Mouse (Mus musculus) ovary, postnatal 36 days (tissue): ENCODE results near the gene Chchd4.

Source experiments
- DNase-seq: peaks from one replicate; pipeline ENCODE4 v3.0.0; 2022; ENCODE audit warnings: low spot score, mixed read lengths

The Chchd4 gene

DNA sequence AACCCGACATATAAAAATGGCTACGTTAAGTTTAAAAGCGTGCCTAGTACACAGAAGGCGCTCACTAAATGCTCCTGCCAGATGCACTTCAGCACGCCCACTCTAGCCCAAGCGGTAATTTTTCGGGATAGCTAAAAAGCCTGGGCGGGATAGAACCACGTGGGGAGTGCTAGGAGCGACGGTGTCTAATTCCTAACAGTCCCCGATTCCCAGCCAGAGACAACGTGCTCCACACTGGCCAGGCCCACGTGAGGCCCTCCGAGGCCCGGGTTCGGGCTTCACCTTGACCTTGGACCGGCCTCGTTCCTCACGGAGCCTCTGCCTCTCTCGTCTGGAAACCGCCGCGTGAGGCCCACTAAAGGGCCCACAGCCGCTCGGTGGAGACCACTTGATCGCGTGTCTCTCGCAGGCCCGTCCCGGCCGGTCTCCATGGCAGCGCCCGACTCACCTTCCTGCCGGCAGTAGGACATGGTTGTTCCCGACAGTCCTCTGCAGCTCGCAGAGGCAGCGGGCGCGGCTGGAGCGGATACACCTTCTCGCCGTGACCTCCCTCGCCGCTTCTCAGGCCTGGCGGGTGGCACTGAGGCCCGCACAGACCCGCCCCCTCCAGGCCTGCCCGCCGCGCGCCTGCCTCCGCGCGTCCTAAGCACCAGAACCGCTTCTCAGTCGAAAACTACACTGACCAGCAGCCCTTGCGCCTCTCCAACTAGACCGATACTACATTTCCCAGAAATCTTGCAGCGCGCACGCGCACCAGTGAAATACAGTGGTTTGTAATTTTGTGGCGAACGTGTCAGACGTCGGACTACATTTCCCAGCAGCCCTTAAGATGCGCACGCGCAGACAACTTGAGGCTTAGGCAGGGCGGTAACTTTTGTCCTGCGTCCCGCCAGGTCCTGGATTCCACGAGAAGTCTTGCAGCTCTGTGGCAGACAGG is at the start of gene Chchd4, which contains the start of gene Tmem43:
TSS of gene Chchd4 (minus strand) at position 679 of the 937 bp plus-strand sequence.
TSS of gene Tmem43 (plus strand) at position 836 of the 937 bp plus-strand sequence.
- DNase-seq, result peak; percentile 98

DNA sequence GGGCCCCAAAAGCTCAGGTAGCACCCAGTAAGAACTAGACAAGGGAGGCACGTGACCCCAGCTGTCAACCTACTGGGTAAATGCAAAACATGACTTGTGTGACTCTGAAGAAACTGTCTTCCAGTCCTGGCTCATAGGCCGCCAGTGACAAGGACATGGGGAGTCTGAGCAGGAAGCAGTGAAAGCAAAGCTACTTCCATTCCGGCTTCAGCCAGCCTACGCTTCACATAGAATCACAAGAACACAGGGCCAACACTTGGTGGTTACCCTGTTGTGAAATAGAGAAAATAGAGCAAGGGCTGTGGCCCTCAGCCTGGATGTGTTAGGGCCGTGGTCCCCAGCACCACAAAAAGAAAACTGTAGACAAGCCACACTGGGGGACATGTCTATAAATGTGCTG is 49.5 kb upstream of the Chchd4 start:
- DNase-seq, result no peak

DNA sequence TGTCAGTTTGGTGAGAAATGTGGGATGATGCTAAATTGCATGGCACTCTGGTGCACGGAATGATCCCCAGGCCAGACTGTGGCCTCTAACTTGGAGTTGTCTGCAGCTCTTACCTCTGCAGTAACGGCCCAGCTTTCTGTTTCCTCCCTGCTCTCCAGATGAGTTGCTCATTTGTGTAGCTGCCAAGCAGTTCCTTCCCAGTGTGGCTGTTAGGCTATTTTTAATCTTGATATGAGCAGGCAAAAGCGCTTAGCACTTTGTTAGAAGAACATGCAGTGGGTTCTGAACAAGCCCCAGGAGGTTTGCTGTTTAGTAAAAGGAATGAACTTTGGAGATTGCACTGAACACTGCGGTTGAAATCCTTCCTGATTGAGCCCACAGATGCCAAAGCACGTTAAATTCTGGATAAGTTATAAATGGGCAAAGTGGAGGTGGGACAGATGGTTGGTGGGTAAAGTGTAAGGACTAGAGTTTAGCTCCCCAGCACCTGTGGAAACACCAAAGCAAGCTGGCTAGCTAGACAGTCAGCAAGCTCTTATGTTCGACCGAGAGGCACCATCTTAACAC is 45.2 kb upstream of the Chchd4 start:
- no peak for DNase-seq

DNA sequence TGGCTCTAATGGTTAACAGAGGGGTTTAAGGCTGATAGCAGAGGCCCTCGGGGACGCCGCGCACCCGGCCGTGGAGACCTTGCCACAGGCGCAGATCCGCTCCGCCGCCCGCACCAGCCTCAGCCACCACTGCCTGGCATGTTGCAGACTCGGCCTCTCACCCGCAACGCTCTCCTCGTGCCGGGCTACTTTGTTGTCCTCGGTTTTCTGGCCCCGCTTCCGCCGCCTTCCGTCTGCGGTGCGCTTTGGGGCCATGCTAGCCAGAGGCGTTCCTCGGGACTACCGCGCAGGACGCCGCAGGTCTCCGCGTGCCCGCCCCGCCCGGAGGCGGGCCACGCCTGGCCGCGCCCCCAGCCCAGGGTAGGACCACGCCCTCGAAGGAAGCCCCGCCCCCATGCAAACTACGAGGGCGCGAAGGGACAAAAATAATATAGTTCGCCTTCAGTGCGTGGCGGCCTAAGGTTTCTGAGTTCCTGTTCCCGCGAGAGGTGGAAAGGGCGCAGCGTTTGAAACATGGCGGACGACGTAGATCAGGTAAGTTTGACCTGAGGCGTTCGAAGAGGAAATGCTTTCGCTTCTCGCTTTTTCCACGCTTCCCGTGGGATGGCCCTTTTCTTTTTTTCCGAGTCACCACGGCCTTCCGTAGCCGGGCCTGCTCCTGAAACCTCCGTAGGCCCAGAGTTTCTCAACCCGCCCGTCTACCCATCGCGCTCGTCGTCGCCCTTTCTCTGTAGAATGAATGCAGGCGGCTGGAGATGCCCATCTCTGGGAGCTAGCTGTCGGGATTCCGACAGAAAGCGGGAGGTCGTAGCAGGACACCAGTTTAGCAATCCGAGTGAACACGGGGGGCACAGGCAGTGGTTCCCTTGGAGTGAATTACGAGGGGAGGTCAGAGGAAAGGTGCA is 42.5 kb upstream of the Chchd4 start, which contains the start of the genes Xpc and Lsm3:
TSS of gene Xpc (minus strand) at position 344 of the 905 bp plus-strand sequence.
TSS of gene Lsm3 (plus strand) at position 384 of the 905 bp plus-strand sequence.
- peak; percentile 98 for DNase-seq

DNA sequence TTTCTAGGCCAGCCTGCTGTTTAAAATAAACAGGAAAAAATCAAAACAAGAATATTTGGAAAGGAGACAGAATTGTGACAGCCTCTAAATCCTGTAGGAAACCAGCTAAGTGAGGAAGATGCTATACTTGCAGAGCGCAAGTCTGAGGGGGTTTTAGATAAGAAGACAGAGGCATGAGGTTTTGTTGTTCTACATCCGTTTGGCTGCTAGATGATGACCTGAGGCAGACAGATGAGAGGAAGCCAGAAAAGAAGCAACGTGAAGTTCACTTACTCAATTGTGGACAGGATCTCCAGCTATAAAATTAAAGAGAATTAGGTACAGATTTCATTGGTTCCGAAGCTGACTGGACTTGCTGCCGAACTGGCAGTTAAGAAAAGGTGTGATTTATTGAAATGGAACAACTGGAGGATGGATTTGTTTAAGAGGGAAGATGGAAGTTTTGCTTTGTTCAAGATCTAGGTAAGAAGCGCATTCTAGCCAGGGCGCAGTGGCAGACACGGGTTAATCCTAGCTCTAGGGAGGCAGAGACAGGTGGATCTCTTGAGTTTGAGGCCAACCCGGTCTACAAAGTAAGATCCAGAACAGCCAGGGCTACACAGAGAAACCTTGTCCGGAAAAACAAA is 41.5 kb upstream of the Chchd4 start:
- DNase-seq, result no peak

DNA sequence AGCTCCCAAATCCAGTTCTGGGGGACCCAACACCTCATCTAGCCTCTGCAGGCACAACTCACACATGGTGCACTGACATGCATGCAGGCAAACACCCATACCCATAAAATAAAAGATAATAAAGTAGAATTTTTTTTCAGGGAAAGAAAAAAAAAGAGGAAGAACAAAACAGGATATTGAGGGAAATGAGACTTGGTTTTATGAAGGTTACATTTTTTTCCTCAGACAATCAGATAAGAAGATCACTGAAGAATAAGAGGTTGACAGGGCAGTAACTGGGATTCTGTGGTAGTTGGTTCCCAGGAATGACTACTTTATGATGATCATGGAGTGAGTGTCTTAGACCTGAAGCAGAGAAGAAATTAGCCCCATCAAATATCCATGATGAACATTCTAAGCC is 40.8 kb upstream of the Chchd4 start:
- DNase-seq, result no peak

- DNase-seq, result no peak
Observed at GRCm38 (mm10) chr6:91510211-91510610, 36.9 kb upstream of the Chchd4 start.

- DNase-seq, result peak; percentile 70
Observed at GRCm38 (mm10) chr6:91509326-91509725, 36.0 kb upstream of the Chchd4 start.

DNA sequence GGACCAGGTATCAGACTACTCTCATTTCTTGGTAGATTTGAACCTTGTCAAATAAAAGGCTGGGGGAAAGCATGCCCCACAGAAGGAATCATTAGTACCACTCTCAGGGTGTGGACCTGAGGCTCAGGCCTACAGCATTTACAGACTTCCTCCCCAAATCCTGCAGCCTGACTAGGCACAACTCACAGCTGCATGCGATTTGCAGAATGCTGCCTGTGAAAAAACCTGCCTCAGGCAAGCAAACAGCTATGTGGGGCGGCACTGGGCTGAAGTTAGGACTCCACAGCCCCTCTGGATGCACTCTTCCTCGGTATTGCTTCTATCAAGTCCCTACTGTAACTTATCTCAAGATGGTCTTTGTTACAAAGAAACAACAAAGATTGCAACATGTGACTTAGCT is 34.7 kb upstream of the Chchd4 start:
- DNase-seq, result no peak

DNA sequence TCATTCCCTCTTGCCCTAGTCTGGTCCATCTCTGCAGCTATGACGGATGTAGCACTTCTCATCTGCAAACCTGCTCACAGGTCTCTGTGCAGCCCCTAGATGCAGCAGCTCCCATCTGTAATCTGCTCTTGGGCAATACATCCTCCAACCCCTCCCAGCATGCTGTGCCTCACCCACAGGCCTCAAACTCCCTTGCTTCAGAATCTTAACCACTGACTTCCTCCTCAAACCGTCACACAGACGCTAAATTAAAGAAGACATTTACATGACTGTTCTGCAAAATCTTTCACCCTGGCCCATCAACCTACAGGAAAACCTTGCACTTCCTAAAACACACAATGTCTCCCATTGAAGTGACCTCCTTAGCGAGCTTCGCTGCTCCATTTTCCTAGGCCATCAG is 32.7 kb upstream of the Chchd4 start:
- DNase-seq, result no peak

- no peak for DNase-seq
Observed at GRCm38 (mm10) chr6:91503302-91503701, 30.0 kb upstream of the Chchd4 start.

DNA sequence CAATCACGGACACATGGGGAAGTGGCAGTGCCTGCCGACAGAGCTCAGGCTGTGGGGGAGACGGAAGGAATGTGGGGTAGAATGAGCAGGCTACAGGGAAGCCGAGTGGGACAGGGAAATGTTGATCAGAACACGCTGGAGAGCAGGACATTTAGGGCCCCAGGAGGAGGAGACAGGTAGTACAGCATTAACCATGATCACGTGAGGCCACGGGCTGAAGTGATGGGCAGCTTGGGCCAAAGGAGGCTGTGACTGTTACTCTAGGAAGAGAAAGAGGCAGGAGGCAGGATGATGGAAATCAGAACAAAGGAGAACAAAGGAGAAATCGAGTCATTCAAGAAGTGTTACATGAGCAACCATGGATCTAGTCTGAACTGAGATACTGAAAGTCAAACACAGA is 21.2 kb upstream of the Chchd4 start:
- no peak for DNase-seq

GRCm38 (mm10) chr6:91493053-91493452 is 19.7 kb upstream of the Chchd4 start:
- DNase-seq, result no peak

DNA sequence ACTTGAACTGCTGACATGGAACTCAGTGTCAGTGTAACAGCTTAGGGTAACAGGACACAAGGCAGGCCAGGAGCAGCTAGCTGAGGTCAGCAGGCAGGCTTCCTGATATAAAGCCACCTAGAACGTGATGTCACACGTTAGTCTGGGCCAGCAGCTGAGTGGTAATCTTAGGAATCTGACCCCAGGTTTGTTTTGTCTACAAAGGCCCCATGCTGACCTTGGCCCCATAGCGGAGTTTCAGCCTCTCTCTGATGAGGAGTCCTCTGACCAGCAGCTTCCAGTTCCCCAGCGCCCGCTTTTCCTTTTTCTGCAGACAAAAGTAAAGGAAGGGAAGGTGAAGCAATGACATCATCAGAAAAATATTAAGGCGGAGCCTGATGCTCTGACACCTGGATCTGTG is 17.7 kb upstream of the Chchd4 start:
- DNase-seq, result no peak

DNA sequence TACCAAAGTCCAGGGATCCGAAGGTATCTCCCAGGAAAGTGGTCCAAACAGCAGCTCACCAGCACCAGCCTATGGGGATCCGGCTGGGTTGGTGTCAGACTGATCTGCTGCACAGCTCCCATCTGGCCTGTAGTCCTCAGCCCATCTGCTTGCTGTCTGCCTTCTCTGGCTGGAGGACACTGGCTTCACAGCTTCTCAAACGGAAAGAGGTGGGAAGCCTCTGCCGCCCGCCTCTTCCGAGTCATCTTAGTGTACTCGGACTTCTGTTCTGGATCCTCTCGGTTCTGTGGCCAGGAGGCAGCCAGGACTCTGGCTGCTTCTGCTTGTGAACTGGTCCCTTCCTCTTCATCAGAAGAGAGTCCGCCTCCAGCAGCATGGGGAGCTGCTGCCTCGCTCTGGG is 16.5 kb upstream of the Chchd4 start:
- no peak for DNase-seq

- no peak for DNase-seq
Observed at GRCm38 (mm10) chr6:91488496-91489212, 15.3 kb upstream of the Chchd4 start.

- no peak for DNase-seq
Observed at GRCm38 (mm10) chr6:91486736-91487453, 13.5 kb upstream of the Chchd4 start.

DNA sequence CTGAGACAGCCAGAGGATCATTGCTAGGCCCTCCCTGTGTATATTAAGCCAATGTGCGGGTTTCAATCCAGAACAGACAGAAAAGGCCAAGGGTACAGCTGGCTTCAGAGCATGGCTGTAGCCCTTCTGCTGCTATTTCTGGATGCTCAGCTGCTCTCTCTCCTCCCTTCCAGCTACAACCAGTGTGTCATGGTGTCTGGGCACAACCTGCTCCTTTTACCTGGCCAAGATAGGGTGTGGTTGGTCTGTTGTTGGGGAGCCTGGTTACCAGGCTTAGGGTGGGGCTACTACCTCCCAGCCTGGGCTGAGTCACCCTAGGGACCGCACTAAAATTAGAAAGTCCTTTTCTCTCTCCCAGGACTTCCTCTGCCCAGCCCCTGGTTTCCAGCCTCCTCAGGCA is 10.0 kb upstream of the Chchd4 start:
- DNase-seq, result no peak

- no peak for DNase-seq
Observed at GRCm38 (mm10) chr6:91476541-91476940, 3.2 kb upstream of the Chchd4 start.

GRCm38 (mm10) chr6:91474441-91475190 is 1.3 kb upstream of the Chchd4 start:
- DNase-seq, result peak; percentile 27
